Mouse (Mus musculus) stomach, embryonic 16.5 days (tissue): Measurements from ENCODE around the gene Dlk1. TPM values are rescaled to one million over a fixed set of nuclear protein-coding genes. Genes with fewer than 3 reads are reported as not detected.

ENCODE experiments used
- ATAC-seq: fragments of 200-750 bp; cut with Nextera tagmentation; 2 replicates; pipeline ENCODE4 v1.8.0; 2017; ENCODE audit warnings: moderate number of reproducible peaks, moderate TSS enrichment; ENCODE audit not compliant: insufficient read depth, low FRiP score
- H3K27ac ChIP-seq: fragments of 300-500 bp; sonication (generic); 2 replicates; pipeline ENCODE4 v1.5.1; 2014; ENCODE audit warnings: low read length
- H3K27me3 ChIP-seq: fragments of 300-500 bp; sonication (generic); 2 replicates; pipeline ENCODE4 v1.6.1; 2014; ENCODE audit warnings: low read length, control low read depth, mixed read lengths; ENCODE audit not compliant: control insufficient read depth, insufficient read depth
- H3K36me3 ChIP-seq: fragments of 300-500 bp; sonication (generic); 2 replicates; pipeline ENCODE4 v1.6.1; 2014; ENCODE audit warnings: low read length; ENCODE audit not compliant: control insufficient read depth, insufficient read depth
- H3K4me1 ChIP-seq: fragments of 300-500 bp; sonication (generic); 2 replicates; pipeline ENCODE4 v1.6.1; 2014; ENCODE audit warnings: low read length, control low read depth, mixed read lengths; ENCODE audit not compliant: control insufficient read depth, insufficient read depth
- H3K4me2 ChIP-seq: fragments of 300-500 bp; sonication (generic); 2 replicates; pipeline ENCODE4 v1.6.1; 2014; ENCODE audit warnings: low read depth, low read length, mixed read lengths
- H3K4me3 ChIP-seq: fragments of 300-500 bp; sonication (generic); replicated peaks from 2 replicates; pipeline ENCODE4 v1.5.1; 2014; ENCODE audit warnings: mild to moderate bottlenecking, low read length
- H3K9ac ChIP-seq: fragments of 300-500 bp; sonication (generic); 2 replicates; pipeline ENCODE4 v1.6.1; 2014; ENCODE audit warnings: low read length
- H3K9me3 ChIP-seq: fragments of 300-500 bp; sonication (generic); replicated peaks from 2 replicates; pipeline ENCODE4 v1.6.1; 2016; ENCODE audit warnings: low read length, control low read depth; ENCODE audit not compliant: control insufficient read depth
- WGBS: fragments of 180-500 bp; shearing (Covaris S2); extraction: QIAGEN DNeasy Blood & Tissue Kit; methylation state at CpG from one replicate; pipeline ENCODE4 v1.1.7; 2014; 5-methylcytosine and 5-hydroxymethylcytosine counted together
- polyA plus RNA-seq: library from polyadenylated mRNA; unstranded; fragments of >200 nt; fragmentation: Nextera tagmentation; extraction: Ambion mirVana; gene quantifications from 2 replicates; pipeline ENCODE4 v1.2.1, GENCODE M21; 2015

Dlk1 gene
- polyA plus RNA-seq, 1 experiment from 2014 or later = 542 TPM

GRCm38 (mm10) chr12:109508495-109509454 is 56.2 kb downstream of the Dlk1 start:
- Histone ChIP-seq H3K27me3 (no peaks in the 10 kb centered on the region), H3K27ac (peak overlapping the region; percentile 26), H3K9me3 (no peaks in the 10 kb centered on the region), H3K9ac (peak overlapping the region; percentile 60), H3K4me2 (0 out of 2 replicates have a peak overlapping the region, but pooled peaks have one; percentile 1), H3K4me1 (peaks cover 46% of the 10 kb centered on the region), H3K4me3 (no peak overlapping the region), H3K36me3 (no peaks in the 10 kb centered on the region)
- 30% methylated on average over 20 of the region's 20 CpGs for WGBS
- ATAC-seq = no peak

GRCm38 (mm10) chr12:109509531-109510137 is 57.0 kb downstream of the Dlk1 start:
- 43% methylated on average over 9 of the region's 9 CpGs for WGBS
- H3K9me3 ChIP-seq = no peaks in the 10 kb centered on the region
- no peaks in the 10 kb centered on the region for H3K36me3 ChIP-seq
- no peak overlapping the region for H3K4me2 ChIP-seq
- peaks cover 46% of the 10 kb centered on the region for H3K4me1 ChIP-seq
- H3K9ac ChIP-seq = peak overlapping the region; percentile 60; the same call in 1 of the 2 replicates
- ATAC-seq = peak; percentile 30; the same call in 1 of the 2 replicates
- peak overlapping the region; percentile 26 for H3K27ac ChIP-seq
- H3K27me3 ChIP-seq = no peaks in the 10 kb centered on the region
- H3K4me3 ChIP-seq = no peak overlapping the region

- 44% methylated on average over 8 of the region's 8 CpGs for WGBS
- Histone ChIP-seq H3K27me3 (no peaks in the 10 kb centered on the region), H3K27ac (peak overlapping the region; percentile 24; the same call in 1 of the 2 replicates), H3K9ac (no peak overlapping the region), H3K9me3 (no peaks in the 10 kb centered on the region), H3K4me3 (no peak overlapping the region), H3K4me1 (peaks cover 46% of the 10 kb centered on the region), H3K4me2 (no peak overlapping the region), H3K36me3 (no peaks in the 10 kb centered on the region)
- ATAC-seq = no peak
These were observed 57.6 kb downstream of the Dlk1 start for GRCm38 (mm10) chr12:109510247-109510646.

- H3K36me3 ChIP-seq = no peaks in the 10 kb centered on the region
- peaks cover 48% of the 10 kb centered on the region for H3K4me1 ChIP-seq
- H3K9me3 ChIP-seq = no peaks in the 10 kb centered on the region
- WGBS = 57% methylated on average over 8 of the region's 8 CpGs
- no peak overlapping the region for H3K4me3 ChIP-seq
- no peak overlapping the region for H3K9ac ChIP-seq
- H3K27ac ChIP-seq = no peak overlapping the region
- ATAC-seq = no peak
- H3K27me3 ChIP-seq = no peaks in the 10 kb centered on the region
- H3K4me2 ChIP-seq = no peak overlapping the region
These were observed 58.8 kb downstream of the Dlk1 start for GRCm38 (mm10) chr12:109511456-109511855.

GRCm38 (mm10) chr12:109512151-109512907 is 59.7 kb downstream of the Dlk1 start:
- H3K36me3 ChIP-seq = no peaks in the 10 kb centered on the region
- peak; percentile 25; the same call in 1 of the 2 replicates for ATAC-seq
- 30% methylated on average over 13 of the region's 13 CpGs for WGBS
- no peak overlapping the region for H3K4me2 ChIP-seq
- H3K9me3 ChIP-seq = no peaks in the 10 kb centered on the region
- no peak overlapping the region for H3K4me3 ChIP-seq
- H3K27me3 ChIP-seq = no peaks in the 10 kb centered on the region
- H3K27ac ChIP-seq = peak overlapping the region; percentile 44; the same call in 1 of the 2 replicates
- peaks cover 54% of the 10 kb centered on the region for H3K4me1 ChIP-seq
- H3K9ac ChIP-seq = 0 out of 2 replicates have a peak overlapping the region, but pooled peaks have one; percentile 36

Other genes starting within 250 kb of the Dlk1 start
- gene Rtl1, start 147.5 kb downstream of the Dlk1 start, polyA plus RNA-seq = 1.3 and 2.3 TPM in 2 replicates